Mouse (Mus musculus) ovary, postnatal 14 days (tissue): ENCODE measurements around the gene Txnrd3.
A peak's percentile ranks its signal among the peaks of the same experiment; 100 is the strongest.

Experiments used
- DNase-seq: peaks from one replicate; pipeline ENCODE4 v3.0.0; 2022; ENCODE audit warnings: low spot score

The Txnrd3 gene

GRCm38 (mm10) chr6:89655011-89655410, 11.2 kb downstream of the Txnrd3 start:
- no peak for DNase-seq

DNA sequence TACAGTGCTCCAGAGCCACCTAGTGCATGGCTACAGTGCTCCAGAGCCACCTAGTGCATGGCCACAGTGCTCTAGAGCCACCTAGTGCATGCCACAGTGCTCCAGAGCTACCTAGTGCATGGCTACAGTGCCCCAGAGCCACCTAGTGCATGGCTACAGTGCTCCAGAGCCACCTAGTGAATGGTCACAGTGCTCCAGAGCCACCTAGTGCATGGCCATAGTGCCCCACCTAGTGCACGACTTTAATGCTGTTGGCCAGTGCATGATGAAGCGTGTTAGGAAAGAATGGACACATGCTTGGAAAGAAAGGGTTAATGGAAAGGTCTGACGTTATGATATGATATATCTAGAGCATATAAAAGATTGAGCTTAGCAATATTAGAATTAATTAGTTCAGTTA, 14.6 kb downstream of the Txnrd3 start:
- no peak for DNase-seq

- DNase-seq, result no peak
Observed at GRCm38 (mm10) chr6:89658931-89659330, 15.1 kb downstream of the Txnrd3 start.

DNA sequence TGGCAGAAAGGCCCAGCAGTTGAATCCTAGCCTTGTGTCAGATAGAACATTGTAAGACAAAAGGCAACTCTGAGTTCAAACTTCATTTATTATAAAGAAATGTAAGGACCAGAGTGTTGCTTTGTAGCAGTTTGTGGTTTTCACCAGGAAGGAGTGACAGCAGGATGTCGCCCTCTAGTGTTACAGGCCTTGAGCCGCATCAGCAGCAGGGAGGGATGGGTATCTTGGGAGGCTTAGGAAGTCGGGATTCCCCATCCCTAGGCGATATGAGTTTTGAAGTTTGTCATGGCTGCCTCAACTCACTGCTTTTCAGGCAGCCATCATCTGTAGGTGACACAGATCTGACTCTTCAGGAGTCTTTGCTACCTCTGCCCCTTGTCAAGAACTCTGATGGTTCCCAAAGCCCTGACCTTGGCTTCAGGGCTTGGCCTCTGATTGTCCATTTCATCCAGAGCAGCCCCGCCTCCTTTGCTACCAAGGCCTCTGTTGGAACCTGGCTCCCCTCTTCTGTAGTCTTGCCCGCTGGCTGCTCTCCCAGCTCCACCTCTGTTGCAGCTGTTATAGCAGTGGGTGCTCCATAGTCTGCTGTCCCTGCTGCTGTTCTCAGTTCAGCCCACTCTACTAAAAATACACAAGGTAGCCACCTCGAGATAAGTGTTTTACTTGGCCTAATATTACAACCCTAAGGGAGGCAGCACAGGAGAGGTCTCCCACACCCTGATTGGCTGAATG, 16.1 kb downstream of the Txnrd3 start:
- no peak for DNase-seq

- DNase-seq, result no peak
Observed at GRCm38 (mm10) chr6:89660490-89660889, 16.7 kb downstream of the Txnrd3 start.

- DNase-seq, result no peak
Observed at GRCm38 (mm10) chr6:89662521-89662920, 18.7 kb downstream of the Txnrd3 start.

DNA sequence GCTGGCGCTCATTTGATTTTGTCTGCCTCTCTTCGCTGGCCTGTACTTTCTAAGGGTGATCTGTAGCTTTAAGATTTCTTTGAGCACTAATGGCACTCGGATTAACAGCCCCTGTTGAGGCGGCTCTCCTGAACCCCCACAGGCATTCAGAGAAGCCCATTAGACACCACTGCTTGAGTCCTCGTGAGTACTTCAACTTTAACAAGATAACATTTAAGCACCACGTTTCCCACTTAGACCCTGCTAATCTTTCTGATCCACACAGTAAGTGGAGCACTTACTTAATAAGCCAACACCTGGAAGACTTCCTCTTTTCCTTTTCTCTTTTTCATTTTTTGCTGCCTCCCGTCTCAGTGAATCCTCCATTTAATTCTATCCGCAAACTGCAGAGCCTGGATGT, 21.4 kb downstream of the Txnrd3 start:
- DNase-seq, result no peak

DNA sequence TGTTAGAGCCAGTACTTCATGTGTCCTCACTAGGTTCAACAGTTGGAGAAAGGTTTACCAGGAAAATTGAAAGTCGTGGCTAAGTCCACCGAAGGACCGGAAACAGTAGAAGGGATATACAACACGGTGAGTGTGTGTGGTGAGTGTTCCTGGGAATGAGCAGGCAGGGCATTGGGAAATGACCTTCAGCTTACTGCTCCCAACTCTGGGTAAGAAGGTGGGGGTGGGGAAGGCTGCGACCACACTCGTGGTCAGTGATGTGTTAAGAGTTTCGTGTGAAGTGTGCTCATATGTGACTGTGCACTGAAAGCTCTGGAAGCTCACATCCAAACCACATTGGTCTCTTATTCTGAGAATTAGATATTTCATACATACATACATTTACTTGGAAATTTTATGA, 21.9 kb downstream of the Txnrd3 start:
- DNase-seq, result no peak

GRCm38 (mm10) chr6:89666976-89667375, 23.2 kb downstream of the Txnrd3 start:
- no peak for DNase-seq

DNA sequence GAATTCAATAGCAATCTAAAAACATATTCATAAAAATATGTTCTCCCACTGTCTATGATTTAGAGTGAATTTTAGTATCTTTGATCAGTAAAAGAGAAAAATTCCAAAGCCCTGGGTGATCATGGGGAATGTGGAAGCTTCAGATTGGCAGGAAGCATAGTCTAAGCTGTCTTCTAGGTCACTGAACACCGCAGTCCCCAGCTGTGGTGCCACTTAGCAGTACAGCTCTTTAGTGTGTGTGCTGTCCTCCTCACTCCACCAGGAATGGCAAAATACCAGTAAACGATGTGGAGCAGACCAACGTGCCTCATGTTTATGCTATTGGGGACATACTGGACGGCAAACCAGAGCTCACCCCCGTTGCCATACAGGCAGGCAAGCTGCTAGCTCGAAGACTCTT, 25.8 kb downstream of the Txnrd3 start:
- DNase-seq, result no peak

DNA sequence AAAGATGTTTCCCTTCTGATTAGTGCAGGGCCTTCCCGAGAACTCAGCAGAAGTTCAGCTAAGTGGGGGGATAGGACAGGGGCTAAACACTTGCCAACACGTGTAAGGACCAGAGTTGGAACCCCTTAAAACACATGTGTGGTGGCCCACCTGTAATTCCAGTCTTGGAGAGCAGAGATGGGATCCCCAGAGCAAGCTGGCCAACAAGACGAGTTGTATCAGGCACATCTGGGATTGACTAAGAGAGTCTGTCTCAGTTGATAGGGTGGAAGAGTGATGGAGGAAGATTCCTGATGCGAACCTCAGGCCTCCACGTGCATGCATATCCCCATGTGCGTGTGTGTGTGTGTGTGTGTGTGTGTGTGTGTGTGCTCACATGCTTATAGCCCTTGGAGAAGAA, 27.6 kb downstream of the Txnrd3 start:
- no peak for DNase-seq

DNA sequence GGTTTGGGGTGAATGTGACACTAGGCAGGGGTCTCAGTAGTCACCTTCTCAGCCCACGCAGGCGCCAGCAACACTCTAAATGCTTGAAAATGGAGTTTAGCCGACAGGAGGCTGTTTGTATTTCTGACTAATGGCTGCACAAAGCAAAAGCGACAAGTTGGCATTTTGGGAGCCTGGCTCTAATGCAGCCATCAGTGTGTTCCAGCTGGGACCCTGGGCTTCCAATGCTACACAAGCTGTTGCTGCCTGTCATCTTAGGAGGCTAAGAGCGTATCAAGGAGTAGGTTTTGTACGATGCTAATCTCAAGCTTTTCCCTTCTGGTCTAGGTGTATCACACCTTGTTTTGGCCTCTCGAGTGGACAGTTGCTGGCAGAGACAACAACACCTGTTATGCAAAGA, 28.9 kb downstream of the Txnrd3 start:
- no peak for DNase-seq

DNA sequence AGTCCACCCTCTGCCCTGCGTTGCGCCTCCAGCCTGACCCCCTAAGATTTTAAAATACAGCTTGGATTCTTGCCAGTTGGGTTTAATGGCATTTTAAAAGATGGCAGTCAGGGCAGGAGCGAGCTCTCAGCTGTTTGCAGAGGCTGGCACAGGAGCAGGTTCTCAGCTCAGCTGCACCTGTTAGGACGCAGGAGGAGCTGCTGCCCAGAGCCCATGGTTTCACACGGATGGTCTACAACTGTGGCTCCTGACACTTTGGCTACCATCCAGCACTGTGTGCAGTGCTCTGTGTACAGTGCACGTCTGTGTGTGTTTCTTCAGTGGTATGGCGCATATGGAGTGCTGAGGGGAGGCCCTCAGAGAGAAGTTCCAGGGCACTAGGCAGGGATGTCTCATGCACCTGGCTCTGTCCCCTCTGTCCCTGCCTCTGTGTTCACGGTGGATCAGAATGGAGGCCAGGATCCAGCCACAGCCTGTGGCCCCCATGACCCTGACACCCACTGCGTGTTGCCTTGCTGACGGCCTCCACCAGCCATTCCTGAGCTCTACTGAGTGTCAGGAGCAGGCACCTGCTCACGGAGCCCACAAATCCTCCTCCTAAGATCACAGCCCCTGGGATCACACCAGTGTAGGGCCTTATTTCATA, 29.5 kb downstream of the Txnrd3 start:
- DNase-seq, result no peak

- no peak for DNase-seq
Observed at GRCm38 (mm10) chr6:89678522-89678921, 34.7 kb downstream of the Txnrd3 start.

- DNase-seq, result peak; percentile 62
Observed at GRCm38 (mm10) chr6:89679291-89679835, 35.6 kb downstream of the Txnrd3 start.

- DNase-seq, result peak; percentile 83
Observed at GRCm38 (mm10) chr6:89680155-89680554, 36.4 kb downstream of the Txnrd3 start.

- DNase-seq, result no peak
Observed at GRCm38 (mm10) chr6:89684231-89684630, 40.4 kb downstream of the Txnrd3 start.

GRCm38 (mm10) chr6:89687100-89687499, 43.3 kb downstream of the Txnrd3 start:
- DNase-seq, result no peak

- no peak for DNase-seq
Observed at GRCm38 (mm10) chr6:89706624-89707023, 62.8 kb downstream of the Txnrd3 start.

DNA sequence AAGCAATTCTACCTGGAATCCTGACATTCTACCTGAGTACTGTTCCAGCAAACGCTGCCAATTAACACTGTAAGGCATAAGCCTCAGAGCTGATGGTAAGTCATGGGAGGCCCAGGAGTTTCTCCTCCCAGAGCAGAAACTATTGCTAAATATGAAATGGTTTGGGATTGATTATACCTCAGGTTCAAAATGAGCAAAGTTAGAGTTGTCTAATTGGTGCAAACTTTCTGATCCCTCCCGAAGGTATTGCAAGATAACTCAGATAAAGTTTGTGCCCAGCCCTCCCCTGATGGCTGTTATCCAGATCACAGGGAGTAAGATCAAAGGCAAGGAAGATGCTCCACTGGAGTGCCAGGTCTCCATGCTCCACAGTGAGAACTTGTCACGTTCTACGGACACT, 63.5 kb downstream of the Txnrd3 start, which contains the start of gene Vmn1r40:
Gene Vmn1r40 (plus strand): TSS at position 301 of the 400 bp plus-strand sequence.
- DNase-seq, result no peak

DNA sequence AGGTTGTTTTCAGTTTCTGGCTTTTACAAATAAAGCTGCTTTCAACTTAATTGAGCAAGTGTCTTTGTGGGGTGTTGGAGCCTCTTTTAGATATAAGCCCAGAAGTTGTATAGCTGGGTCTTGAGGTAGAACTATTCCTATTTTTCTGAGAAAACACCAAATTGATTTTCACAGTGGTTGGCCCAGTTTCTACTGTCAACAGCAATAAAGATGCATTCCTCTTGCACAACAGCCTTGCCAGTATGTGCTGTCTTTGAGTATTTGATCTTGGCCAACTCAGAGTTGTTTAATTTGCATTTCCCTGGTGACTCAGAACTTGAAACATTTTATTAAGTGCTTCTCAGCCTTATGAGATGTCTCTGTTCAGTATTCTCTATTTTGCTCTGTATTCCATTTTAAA, 74.3 kb downstream of the Txnrd3 start:
- DNase-seq, result no peak
